Mouse (Mus musculus) liver, adult 2 months (tissue): ENCODE results near the gene Spen.

Experiments
- CTCF ChIP-seq: fragments of 200-500 bp; IDR thresholded peaks from 2 replicates; pipeline ENCODE4 v1.5.1; 2011; ENCODE audit warnings: low read depth, low read length, control low read depth
- POLR2A ChIP-seq: fragments of 200-500 bp; IDR thresholded peaks from 2 replicates; pipeline ENCODE4 v1.6.1; 2011; ENCODE audit warnings: low read length, control low read depth; ENCODE audit not compliant: insufficient read depth; ENCODE audit errors: extremely low read depth

DNA sequence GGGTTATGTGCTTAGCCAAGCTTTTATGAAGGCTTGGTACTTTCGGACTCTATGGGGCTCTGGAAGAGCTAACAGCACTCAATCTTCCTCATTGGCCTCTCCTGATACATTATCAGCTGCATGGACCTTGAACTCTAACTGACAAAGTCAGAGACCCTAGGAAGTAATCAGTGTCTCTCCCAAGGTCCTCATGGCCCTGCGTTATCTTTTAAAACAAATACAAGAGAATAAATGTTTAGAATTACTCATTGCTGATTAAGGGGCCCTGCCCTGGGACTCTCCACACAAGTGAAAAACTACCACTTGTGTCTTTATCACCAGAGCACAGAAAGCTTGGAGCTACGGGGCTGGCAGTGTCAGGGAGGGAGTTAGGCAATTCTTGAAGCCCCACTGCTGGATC lies 40.4 kb upstream of the Spen start:
- TF ChIP-seq POLR2A (no peak), CTCF (no peak)
